Mouse (Mus musculus) cortical plate, adult 2 months (tissue): ENCODE data around the gene Rab44.

Source experiments
- CTCF ChIP-seq: fragments of 200-500 bp; IDR thresholded peaks from 2 replicates; pipeline ENCODE4 v1.5.1; 2011; ENCODE audit warnings: mild to moderate bottlenecking, control low read depth, low read length; ENCODE audit not compliant: insufficient read depth; ENCODE audit errors: extremely low read depth
- POLR2A ChIP-seq: fragments of 200-500 bp; IDR thresholded peaks from 2 replicates; pipeline ENCODE4 v1.6.1; 2011; ENCODE audit warnings: mild to moderate bottlenecking, low read length, control low read depth; ENCODE audit not compliant: insufficient read depth; ENCODE audit errors: extremely low read depth

DNA sequence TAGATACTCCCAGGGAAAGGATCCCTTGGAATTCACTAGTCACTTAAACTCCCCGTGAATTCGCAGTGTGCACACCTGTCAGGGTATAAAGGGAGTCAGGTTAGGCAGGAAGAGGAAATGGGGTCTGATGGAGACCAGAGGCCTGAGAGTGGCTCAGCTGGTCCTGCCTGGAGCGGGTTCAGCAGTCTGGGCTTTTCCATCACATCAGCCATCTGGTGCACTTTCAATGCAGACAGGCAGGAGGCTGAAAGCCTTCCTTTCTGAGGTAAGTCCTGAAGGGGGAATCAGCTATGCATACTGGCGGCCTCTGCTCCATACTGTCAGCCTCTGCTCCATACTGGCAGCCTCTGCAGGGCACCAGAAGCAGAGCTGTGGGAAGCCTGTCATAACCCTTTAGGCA, 27.0 kb upstream of the Rab44 start:
- TF ChIP-seq POLR2A (no peak), CTCF (no peak)
